Mouse (Mus musculus): ENCODE measurements around the gene Plcd3.

GRCm38 (mm10) chr11:103050153-103050552 is 51.3 kb downstream of the Plcd3 start:
- TF ChIP-seq EP300 (IDR thresholded peaks at IDR 0.05) (no peak), CTCF (IDR thresholded peaks at IDR 0.05) (no peak)
